Mouse (Mus musculus): ENCODE measurements around the gene Rtkn.

- TF ChIP-seq POLR2A (IDR thresholded peaks at IDR 0.05; ENCODE audit: extremely low read depth, insufficient read depth, low read length) (peak; percentile 71), CTCF (IDR thresholded peaks at IDR 0.05; ENCODE audit: low read depth, low read length) (no peak)
These were observed 14.1 kb upstream of the Rtkn start, which contains the start of gene Wbp1 for GRCm38 (mm10) chr6:83120930-83121862.

Data from liver, adult 2 months (tissue).